Mouse (Mus musculus): ENCODE data around the gene Gm3045. TPM values are rescaled to one million over a fixed set of nuclear protein-coding genes. Genes with fewer than 3 reads are reported as not detected.

The Gm3045 gene
- total and polyA plus RNA-seq, 2 experiments, result not detected

- H3K27ac ChIP-seq (replicated peaks; ENCODE audit: insufficient read depth, low read depth, low read length), result no peak overlapping the region
- H3K36me3 ChIP-seq (ENCODE audit: control insufficient read depth, insufficient read depth, low read length), result no peaks in the 10 kb centered on the region
- H3K4me3 ChIP-seq (ENCODE audit: insufficient read depth, low read depth, low read length), result no peak overlapping the region
- TF ChIP-seq POLR2A (IDR thresholded peaks at IDR 0.05; ENCODE audit: extremely low read depth, insufficient read depth, low read length) (no peak), CTCF (IDR thresholded peaks at IDR 0.05; ENCODE audit: low read depth, low read length) (no peak)
- H3K9ac ChIP-seq (ENCODE audit: low read depth, low read length), result no peak overlapping the region
- H3K4me1 ChIP-seq (ENCODE audit: control insufficient read depth, insufficient read depth, low read length), result no peaks in the 10 kb centered on the region
- no peaks in the 10 kb centered on the region for H3K79me2 ChIP-seq (ENCODE audit: control insufficient read depth, insufficient read depth, low read length)
- H3K27me3 ChIP-seq (ENCODE audit: control insufficient read depth, insufficient read depth, low read length), result no peaks in the 10 kb centered on the region
- DNase-seq (ENCODE audit: extremely low read depth, low read depth, low spot score), result no peak
- WGBS, result 91% methylated on average over 6 of the region's 6 CpGs
These were observed 44.8 kb downstream of the Gm3045 start for GRCm38 (mm10) chr13:56471211-56471610.

- WGBS, result 74% methylated on average over 9 of the region's 9 CpGs
- Histone ChIP-seq H3K27me3 (ENCODE audit: control insufficient read depth, insufficient read depth, low read length) (no peaks in the 10 kb centered on the region), H3K27ac (replicated peaks; ENCODE audit: insufficient read depth, low read depth, low read length) (no peak overlapping the region), H3K79me2 (ENCODE audit: control insufficient read depth, insufficient read depth, low read length) (no peaks in the 10 kb centered on the region), H3K9ac (ENCODE audit: low read depth, low read length) (no peak overlapping the region), H3K36me3 (ENCODE audit: control insufficient read depth, insufficient read depth, low read length) (no peaks in the 10 kb centered on the region), H3K4me3 (ENCODE audit: insufficient read depth, low read depth, low read length) (no peak overlapping the region), H3K4me1 (ENCODE audit: control insufficient read depth, insufficient read depth, low read length) (peaks cover 1% of the 10 kb centered on the region)
- DNase-seq (ENCODE audit: extremely low read depth, low read depth, low spot score), result no peak
- TF ChIP-seq CTCF (IDR thresholded peaks at IDR 0.05; ENCODE audit: low read depth, low read length) (no peak), POLR2A (IDR thresholded peaks at IDR 0.05; ENCODE audit: extremely low read depth, insufficient read depth, low read length) (no peak)
These were observed 45.6 kb downstream of the Gm3045 start for GRCm38 (mm10) chr13:56471951-56472350.

- DNase-seq (ENCODE audit: extremely low read depth, low read depth, low spot score), result no peak
- Histone ChIP-seq H3K4me1 (ENCODE audit: control insufficient read depth, insufficient read depth, low read length) (peaks cover 5% of the 10 kb centered on the region), H3K27ac (replicated peaks; ENCODE audit: insufficient read depth, low read depth, low read length) (no peak overlapping the region), H3K9ac (ENCODE audit: low read depth, low read length) (no peak overlapping the region), H3K4me3 (ENCODE audit: insufficient read depth, low read depth, low read length) (no peak overlapping the region), H3K36me3 (ENCODE audit: control insufficient read depth, insufficient read depth, low read length) (no peaks in the 10 kb centered on the region), H3K27me3 (ENCODE audit: control insufficient read depth, insufficient read depth, low read length) (no peaks in the 10 kb centered on the region), H3K79me2 (ENCODE audit: control insufficient read depth, insufficient read depth, low read length) (no peaks in the 10 kb centered on the region)
- WGBS, result 92% methylated on average over 9 of the region's 9 CpGs
- no peak for TF ChIP-seq CTCF (IDR thresholded peaks at IDR 0.05; ENCODE audit: low read depth, low read length)
- no peak for TF ChIP-seq POLR2A (IDR thresholded peaks at IDR 0.05; ENCODE audit: extremely low read depth, insufficient read depth, low read length)
These were observed 46.3 kb downstream of the Gm3045 start for GRCm38 (mm10) chr13:56472661-56473060.

GRCm38 (mm10) chr13:56475363-56475762 lies 49.0 kb downstream of the Gm3045 start:
- TF ChIP-seq POLR2A (IDR thresholded peaks at IDR 0.05; ENCODE audit: extremely low read depth, insufficient read depth, low read length), result no peak
- peak; percentile 69 for TF ChIP-seq CTCF (IDR thresholded peaks at IDR 0.05; ENCODE audit: low read depth, low read length)
- Histone ChIP-seq H3K27ac (replicated peaks; ENCODE audit: insufficient read depth, low read depth, low read length) (no peak overlapping the region), H3K79me2 (ENCODE audit: control insufficient read depth, insufficient read depth, low read length) (no peaks in the 10 kb centered on the region), H3K36me3 (ENCODE audit: control insufficient read depth, insufficient read depth, low read length) (no peaks in the 10 kb centered on the region), H3K4me3 (ENCODE audit: insufficient read depth, low read depth, low read length) (no peak overlapping the region), H3K4me1 (ENCODE audit: control insufficient read depth, insufficient read depth, low read length) (peaks cover 5% of the 10 kb centered on the region), H3K27me3 (ENCODE audit: control insufficient read depth, insufficient read depth, low read length) (no peaks in the 10 kb centered on the region), H3K9ac (ENCODE audit: low read depth, low read length) (no peak overlapping the region)
- 16% methylated on average over 4 of the region's 4 CpGs for WGBS
- DNase-seq (ENCODE audit: extremely low read depth, low read depth, low spot score), result peak; percentile 64

- no peaks in the 10 kb centered on the region for H3K36me3 ChIP-seq (ENCODE audit: control insufficient read depth, insufficient read depth, low read length)
- TF ChIP-seq CTCF (IDR thresholded peaks at IDR 0.05; ENCODE audit: low read depth, low read length) (no peak), POLR2A (IDR thresholded peaks at IDR 0.05; ENCODE audit: extremely low read depth, insufficient read depth, low read length) (no peak)
- WGBS, result 49% methylated on average over 5 of the region's 5 CpGs
- H3K4me3 ChIP-seq (ENCODE audit: insufficient read depth, low read depth, low read length), result no peak overlapping the region
- H3K79me2 ChIP-seq (ENCODE audit: control insufficient read depth, insufficient read depth, low read length), result no peaks in the 10 kb centered on the region
- H3K4me1 ChIP-seq (ENCODE audit: control insufficient read depth, insufficient read depth, low read length), result peaks cover 5% of the 10 kb centered on the region
- no peak for DNase-seq (ENCODE audit: extremely low read depth, low read depth, low spot score)
- no peak overlapping the region for H3K27ac ChIP-seq (replicated peaks; ENCODE audit: insufficient read depth, low read depth, low read length)
- H3K27me3 ChIP-seq (ENCODE audit: control insufficient read depth, insufficient read depth, low read length), result no peaks in the 10 kb centered on the region
- H3K9ac ChIP-seq (ENCODE audit: low read depth, low read length), result no peak overlapping the region
These were observed 50.4 kb downstream of the Gm3045 start for GRCm38 (mm10) chr13:56476790-56477189.

GRCm38 (mm10) chr13:56477271-56477670 lies 50.9 kb downstream of the Gm3045 start:
- peak; percentile 67 for DNase-seq (ENCODE audit: extremely low read depth, low read depth, low spot score)
- no peaks in the 10 kb centered on the region for H3K27me3 ChIP-seq (ENCODE audit: control insufficient read depth, insufficient read depth, low read length)
- WGBS, result 3% methylated on average over 6 of the region's 6 CpGs
- TF ChIP-seq CTCF (IDR thresholded peaks at IDR 0.05; ENCODE audit: low read depth, low read length) (no peak), POLR2A (IDR thresholded peaks at IDR 0.05; ENCODE audit: extremely low read depth, insufficient read depth, low read length) (no peak)
- H3K4me1 ChIP-seq (ENCODE audit: control insufficient read depth, insufficient read depth, low read length), result peaks cover 5% of the 10 kb centered on the region
- no peaks in the 10 kb centered on the region for H3K79me2 ChIP-seq (ENCODE audit: control insufficient read depth, insufficient read depth, low read length)
- no peak overlapping the region for H3K9ac ChIP-seq (ENCODE audit: low read depth, low read length)
- no peak overlapping the region for H3K4me3 ChIP-seq (ENCODE audit: insufficient read depth, low read depth, low read length)
- H3K27ac ChIP-seq (replicated peaks; ENCODE audit: insufficient read depth, low read depth, low read length), result no peak overlapping the region
- H3K36me3 ChIP-seq (ENCODE audit: control insufficient read depth, insufficient read depth, low read length), result no peaks in the 10 kb centered on the region
